Mouse (Mus musculus): ENCODE measurements around the gene Htr1d. TPM values are rescaled to one million over a fixed set of nuclear protein-coding genes. Genes with fewer than 3 reads are reported as not detected.

The Htr1d gene
- total RNA-seq (2023), result not detected

DNA sequence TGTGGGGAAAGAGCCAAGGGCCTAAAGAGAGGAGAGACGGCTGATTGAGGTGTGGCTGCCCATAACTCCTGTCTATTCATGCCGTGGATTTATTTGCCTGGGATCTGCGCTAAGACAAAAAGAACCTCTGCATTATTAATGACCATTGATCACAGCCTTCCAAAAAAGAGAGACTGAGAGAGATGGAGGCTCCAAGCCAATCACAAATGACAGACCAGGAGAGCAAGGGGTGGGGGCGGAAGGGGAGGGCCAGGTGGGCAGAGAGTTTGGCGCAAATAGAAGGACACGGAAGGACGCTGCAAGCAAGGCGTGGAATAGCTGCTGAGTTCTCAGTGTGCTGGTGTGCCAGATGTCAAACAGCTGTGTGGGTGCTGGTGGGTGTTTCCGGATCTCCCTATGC, at the start of gene Htr1d:
Htr1d (plus strand) TSS at position 301 of the 400 bp plus-strand sequence.

DNA sequence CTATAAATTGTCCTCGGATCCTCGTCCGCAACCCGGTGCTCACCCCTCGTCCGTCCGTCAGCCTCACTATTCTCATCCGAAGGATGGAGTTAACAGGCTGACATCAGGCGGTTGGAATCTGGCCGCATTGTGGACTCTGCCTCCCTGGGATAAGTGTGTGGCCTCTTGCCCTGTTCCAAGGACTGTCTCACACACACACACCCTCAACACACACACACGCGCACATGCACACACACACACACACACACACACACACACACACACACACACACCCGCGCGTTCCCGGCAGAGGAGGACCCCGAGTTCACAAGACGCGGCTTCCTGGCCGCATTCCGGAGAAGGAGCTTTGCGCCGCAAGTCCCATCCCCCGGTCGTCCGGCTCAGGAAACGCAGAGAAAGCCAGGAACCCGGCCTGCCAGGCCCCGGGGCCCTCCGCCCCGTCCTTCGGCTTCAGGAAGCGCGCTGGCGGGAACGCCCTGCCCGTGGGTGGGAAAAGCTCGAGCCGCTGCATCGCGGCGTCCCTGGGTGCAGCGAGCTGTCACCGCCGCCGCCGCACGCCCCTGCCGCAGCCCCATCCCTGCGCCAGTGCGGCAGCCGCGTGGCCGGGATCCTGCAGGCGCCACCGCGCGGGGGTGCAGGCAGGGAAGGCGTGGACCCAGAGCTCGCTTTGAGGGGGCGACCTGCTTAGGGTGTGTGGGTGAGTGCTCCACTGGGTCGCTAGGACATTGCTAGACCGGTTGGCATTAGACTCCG, 38.9 kb downstream of the Htr1d start, which contains the start of gene 6030445D17Rik:
6030445D17Rik (plus strand) TSS at position 165 of the 753 bp plus-strand sequence.

DNA sequence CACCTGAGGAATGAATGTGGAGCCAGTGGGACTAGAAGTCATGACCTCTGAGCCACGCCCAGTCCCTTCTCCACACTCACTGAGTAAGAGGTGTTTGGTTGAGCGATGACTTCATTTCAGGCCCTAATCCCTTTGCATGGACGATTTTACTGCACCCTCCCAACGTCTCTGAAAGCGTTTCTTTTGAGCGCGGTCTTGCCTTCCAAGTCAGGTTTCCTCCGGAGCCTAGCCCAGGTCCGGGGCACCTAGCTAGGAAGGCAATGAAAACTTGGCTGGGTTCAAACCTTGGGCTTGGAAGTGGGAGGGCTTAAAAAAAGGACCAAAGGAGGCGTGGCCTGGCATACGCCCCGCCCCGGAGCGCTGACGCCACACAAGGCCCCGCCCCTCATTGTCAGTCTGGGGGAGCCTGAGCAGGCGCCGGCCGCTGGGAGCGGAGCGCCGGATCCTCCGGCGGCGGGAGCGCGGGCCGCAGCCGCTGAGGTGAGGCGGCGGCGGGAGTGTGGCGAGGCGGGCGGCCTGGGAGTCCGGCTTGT, 46.1 kb downstream of the Htr1d start, which contains the start of gene Luzp1:
Luzp1 (plus strand) TSS at position 391 of the 533 bp plus-strand sequence.

Other genes starting within 250 kb of the Htr1d start
- 0.15 TPM for gene Asap3, start 217.2 kb upstream of the Htr1d start, total RNA-seq (2023)
- gene Tcea3, start 175.8 kb upstream of the Htr1d start, total RNA-seq (2023), result 0.98 TPM
- gene Zfp46, start 138.8 kb upstream of the Htr1d start, total RNA-seq (2023), result 10.0 TPM
- gene Hnrnpr, start 112.6 kb upstream of the Htr1d start, total RNA-seq (2023), result 119 TPM
- not detected for gene 6030445D17Rik, start 38.7 kb downstream of the Htr1d start, total RNA-seq (2023)
- gene Luzp1, start 46.2 kb downstream of the Htr1d start, total RNA-seq (2023), result 3.4 TPM
- gene Kdm1a, start 179.2 kb downstream of the Htr1d start, total RNA-seq (2023), result 63.5 TPM
- not detected for gene Tex46, start 186.9 kb downstream of the Htr1d start, total RNA-seq (2023)
- not detected for gene Lactbl1, start 199.1 kb downstream of the Htr1d start, total RNA-seq (2023)